Mouse (Mus musculus) spleen, postnatal 36 days (tissue): ENCODE measurements at regions not wholly inside any gene's neighbourhood (a gene's known extent, or its start where the extent isn't known, plus 50 kb on each side); places are given as distances from the start of the nearest gene placed in this dataset.

Experiments used
- DNase-seq, 2 experiments: peaks; one replicate each; pipeline ENCODE4 v3.0.0; 2022; ENCODE audit warnings: low spot score in 2 of 2, mixed read lengths in 1 of 2

DNA sequence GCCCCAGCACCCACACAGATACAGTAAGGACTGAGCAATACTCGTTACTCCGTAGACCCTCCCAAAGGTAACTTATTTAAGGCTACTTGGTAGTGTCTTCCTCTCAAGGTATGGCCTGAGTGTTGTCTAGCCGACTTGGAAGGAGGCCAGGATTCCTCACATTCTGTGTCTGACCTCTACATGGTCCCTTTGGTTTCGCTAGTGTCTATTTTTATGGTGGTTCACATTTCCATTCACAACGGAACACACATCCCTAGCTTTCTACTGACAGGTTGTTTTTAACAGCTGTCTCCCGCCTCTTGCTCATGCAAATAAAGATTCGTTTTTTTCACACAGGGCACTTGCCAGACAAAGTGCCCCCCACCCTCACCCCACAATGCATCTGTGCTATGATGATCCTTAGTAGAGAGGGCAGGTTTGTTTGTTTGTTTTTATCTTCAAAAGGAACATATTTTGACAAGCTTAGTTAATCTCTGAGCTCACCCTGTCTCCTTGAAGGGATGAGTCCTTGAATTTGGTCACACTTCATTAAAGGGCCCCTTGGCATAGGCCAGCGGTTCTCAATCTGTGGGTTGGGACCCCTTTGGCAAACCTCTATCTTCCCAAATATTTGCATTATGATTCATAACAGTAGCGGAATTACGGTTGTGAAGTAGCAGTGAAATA is 52.7 kb downstream of the Phlda1 start:
- DNase-seq = no peak

DNA sequence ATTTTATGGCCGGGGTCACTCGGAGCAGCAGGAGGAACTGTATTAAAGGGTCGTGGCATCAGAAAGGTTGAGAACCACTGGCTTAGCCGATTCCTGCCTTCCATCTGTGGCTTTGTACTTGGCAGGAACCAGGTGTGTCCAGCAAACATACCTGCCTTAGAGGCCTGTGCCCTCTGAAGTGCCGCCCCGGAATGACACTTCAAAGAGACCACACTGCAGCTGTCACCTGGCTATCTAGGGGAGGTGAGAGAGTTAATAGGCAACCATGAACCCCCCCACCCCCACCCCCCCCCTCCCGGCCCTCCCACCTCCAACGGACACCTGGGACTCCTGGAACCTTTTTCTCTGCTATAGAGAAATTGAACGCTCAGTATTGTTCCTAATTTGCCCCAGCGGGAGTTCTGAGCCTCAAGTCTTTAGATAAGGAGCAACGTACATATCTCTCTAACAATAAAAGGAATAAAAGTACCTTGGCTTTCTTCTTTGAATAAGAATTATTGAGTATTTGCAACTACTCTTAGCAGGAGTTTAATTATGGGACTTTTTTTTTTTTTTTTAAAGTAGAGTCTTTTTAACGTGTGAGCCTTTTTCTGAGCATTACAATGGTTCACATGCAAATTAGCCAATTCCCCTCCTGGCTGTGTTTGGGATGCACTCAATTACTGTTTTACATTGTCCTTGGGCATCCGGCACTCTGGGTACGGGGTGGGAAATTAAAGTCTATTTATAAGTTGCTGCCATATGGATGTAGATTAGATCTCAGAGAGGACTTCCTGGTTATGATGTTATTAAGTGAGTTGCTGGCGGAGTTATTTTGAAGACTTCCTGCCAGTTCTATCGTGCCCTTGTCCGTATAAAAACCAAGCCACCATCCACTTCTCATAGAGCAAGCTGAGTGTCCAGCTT is 53.5 kb downstream of the Phlda1 start:
- no peak for DNase-seq

DNA sequence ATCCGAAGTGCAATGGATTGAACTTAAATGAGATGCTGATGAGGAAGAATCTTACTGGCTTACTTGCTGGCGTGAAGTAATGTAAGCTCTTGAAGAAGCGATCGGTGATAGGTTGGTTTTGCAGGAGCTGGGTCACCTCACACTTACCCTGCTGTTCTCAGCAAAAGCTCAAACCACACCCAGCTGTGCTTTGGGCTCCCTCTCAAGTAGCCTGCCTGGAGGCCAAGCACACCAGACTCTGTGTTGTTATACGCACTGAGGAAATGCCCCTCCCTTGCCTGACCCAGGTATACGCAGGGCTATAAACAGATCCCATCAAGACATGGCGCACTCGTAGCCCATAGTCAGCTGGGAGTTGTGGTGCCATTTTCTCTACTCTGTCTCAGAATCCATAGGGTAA is 56.5 kb downstream of the Phlda1 start:
- DNase-seq = no peak

DNA sequence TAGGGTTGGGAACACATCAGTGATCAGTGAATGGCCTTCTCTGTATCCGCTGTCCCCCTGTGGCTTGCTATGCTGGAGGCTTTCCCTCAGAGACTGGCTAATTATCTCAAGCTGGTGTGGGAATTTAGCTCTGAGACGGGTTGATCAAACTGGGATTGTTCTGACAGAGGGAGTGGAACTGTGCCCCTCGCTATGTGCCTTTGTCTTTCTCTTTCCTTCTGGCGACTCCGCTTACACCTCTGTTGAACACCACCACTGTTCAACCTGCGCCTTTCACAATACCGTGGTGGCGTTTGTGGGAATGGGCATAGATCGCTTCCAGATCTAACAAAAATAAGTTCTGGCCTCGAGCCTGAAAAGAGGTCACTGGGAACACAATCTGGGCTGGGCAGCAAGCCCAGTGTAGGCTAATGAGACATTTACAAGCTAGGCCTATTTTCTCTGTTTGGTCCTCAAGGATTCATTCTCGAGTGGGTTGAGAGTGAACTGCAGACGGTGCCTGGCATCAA is 60.8 kb downstream of the Phlda1 start:
- DNase-seq = no peak

DNA sequence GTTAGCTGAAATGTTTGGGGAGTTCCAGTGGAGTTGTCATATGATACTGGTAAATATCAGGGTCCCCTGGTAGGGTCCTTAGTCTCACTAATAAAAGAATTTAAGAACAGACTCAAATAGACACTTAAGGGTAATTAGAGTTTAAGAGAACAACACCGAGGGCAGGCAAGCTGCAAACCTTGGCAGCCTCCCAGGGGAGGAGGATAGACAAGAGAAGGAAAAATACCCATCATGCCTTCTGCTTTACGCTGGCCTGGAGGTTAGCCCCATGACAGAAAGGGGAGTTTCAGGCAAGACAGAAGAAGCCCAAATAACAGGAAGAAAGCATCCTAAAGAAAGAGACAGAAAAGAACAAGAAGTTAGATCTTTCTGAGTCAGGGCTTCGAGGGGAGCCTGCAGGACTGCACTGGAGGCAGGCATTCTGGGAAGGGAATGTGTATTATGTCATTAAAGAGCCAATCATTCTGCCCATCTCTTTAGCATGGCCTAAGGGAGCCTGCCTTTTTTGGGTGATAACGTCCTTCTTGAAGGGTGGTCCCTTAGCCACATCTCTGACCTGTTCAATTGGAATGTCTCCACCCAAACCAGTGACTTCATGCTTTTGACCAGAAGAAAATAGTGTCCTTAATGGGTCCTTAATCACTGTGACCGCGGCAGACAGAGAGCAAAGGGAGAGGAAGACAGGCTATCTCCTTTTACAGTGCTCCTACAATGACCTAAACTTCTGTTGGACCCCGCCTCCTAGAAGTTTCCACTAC is 64.6 kb downstream of the Phlda1 start:
- no peak for DNase-seq

DNA sequence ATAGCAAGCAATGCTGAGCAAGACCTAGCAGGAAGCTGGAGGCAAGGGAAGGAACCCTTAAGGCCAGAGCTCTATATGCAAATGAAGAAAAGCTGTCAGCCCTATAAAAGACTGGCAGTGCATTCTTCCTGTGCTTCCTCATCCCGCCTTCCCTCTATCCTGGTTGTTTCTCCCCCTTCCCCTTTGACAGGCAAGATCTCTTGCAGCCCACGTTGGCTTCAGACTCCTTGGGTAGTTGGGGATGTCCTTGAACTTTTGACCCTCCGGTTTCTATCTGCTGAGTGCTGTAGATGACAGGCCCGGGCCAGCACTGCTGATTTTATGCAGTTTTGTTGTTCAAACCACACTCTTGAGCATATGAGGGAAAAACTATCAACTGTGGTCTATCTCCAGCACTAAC is 68.1 kb downstream of the Phlda1 start:
- no peak for DNase-seq

DNA sequence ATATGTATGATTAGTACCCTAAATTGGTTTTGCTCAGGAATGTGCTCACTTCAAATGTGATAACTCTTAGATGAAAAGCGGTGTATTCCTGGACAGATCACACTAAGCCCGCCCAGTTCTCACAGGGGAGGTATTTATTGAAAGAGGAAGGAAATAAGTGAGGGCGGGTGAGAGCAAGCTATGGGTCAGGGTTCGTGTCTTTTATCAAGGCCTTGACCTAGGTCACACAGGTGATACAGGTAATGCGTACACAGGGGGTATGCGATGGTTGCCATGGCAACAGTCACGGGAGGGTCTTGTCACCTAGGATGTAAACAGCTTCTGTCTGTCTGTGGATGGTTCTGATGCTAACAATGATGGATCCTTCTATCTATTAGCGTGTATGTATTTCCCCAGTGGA is 68.7 kb downstream of the Phlda1 start:
- DNase-seq = no peak

DNA sequence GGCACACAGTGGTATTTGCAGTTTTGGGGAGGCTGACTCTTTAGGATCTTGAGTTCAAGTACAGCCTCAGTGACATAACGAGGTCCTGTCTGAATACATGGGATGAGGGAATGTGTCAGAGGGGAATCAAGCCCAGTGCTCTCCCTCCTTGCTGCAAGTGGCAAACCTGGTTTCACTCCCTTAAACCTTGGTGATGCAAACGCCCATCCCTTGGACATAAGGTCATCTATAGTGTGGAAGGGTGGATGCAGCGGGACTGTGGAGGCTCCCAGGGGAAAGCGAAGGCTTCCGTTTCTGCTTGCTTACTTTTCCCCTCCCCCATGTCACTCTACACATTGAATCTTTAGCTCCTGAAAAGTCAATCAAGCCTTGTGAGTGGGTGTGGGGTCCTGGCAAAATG is 69.2 kb downstream of the Phlda1 start:
- DNase-seq = no peak

DNA sequence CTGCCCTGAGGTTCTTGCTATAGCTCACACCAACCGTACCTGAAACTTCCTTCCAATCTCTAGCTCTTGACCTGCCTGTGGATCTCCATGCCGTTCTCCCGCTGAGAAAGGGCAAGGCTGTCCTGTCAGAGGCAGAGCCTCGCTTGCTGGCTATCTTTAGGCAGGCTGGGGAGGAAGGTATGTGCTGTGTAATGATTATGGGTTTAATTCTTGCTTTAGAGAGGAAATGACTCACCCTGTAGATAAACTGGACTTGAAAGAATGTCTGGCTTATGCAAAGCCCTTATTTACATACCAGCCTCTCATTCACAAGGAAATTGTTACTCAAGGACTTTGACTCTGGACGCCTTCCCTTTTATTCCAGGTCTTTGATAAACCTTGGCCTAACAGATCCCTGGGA is 69.8 kb downstream of the Phlda1 start:
- no peak for DNase-seq

DNA sequence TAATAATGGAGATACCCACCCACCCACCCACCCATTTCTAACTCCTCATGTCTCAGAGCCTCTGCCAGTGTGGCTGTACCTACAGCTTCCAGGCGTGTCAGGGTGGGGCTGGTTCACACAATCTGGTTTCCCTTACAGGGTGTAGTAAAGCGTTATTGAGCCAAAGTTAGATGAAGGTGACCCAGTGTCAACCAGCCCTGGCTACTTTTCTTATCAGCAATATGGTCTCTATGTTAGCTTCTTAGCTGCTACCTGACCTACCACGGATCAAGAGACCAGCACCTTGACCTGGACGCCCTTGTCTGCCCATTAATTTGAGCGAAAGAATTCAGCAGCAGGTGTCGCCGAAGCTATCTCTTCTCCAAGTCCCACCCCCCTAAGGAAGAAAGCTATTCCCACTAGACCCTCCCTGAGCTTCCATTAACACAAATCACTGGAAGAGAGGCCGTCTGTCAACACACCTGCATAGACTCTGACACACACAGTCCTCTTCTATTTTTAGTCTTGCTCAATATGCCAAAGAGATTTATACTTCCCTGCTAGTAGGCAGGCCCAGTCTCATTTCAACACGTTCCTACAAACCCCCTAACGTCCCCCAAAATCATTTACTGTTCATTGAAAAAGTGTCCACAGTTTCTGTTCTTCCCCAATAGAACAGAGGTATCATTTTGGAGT is 70.4 kb downstream of the Phlda1 start:
- no peak for DNase-seq

DNA sequence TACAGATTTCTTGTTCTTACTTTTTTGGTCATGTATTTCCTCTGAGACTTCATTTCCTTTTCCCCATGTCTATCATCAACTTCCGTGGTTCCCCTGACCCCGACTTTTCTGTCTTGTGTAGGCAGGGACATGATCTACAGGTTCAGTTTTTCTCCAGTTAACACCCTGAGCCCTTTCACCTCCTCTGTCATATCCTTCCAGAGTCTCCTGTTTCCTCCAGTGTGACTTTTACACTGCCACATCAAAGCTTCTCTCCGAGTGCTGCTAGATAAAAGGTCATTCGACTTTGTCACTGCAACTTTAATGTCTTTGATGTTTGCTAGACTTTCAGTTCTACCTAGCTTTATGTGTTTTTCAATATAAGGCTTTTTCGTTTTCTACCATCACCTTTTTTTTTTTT is 72.5 kb downstream of the Phlda1 start:
- DNase-seq = no peak

DNA sequence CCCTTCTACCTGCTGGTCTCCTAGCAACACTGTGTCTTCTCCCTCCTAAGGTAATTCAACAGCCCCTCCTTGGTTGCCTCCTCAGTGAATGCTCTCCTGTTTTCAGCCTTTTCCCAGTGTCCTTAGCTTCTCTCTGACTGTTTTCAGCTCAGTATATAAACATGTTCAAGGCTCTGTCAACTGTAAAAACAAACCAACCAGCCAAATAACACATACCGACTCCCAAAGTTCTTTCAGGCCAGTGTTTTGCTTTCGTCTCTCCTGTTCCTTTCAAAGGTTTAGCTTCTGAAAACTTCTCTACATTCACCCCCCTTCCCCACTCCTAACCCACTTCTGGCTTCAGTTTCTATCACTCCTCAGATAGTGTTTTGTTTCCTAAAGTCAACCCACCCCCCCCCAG is 73.4 kb downstream of the Phlda1 start:
- DNase-seq = no peak

DNA sequence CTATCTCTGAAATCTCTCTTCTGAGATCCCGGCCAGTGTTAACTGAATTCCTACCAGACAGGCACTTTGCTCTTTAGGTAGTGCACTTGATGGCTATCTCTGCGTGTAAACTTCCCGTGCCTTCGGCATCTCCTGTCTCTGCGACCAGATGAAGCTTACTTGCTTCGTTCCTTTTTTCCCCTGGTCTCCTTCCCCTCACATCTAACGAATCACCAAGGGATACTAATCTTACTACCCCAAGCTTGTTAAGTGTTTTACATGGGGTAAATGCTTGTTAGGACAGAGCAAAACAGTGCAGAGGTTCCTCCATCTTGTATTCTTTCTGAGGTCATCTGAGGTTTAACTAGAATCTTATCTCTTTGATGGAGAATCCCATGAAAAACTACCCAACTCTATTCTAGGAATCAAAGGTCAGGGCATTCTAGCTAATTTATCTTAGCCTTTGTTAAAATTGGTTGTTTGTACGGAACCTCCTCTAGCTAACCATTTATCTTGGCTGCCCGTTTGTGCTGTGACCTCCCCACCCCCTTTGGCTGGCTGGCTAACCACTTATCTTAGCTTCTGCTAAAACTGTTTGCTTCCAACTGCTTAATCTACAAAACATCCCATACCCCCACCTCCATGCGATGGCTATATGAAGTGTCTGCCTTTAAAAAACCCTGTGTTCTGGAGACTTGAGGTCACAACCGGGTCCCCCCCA is 74.5 kb downstream of the Phlda1 start:
- DNase-seq = no peak

DNA sequence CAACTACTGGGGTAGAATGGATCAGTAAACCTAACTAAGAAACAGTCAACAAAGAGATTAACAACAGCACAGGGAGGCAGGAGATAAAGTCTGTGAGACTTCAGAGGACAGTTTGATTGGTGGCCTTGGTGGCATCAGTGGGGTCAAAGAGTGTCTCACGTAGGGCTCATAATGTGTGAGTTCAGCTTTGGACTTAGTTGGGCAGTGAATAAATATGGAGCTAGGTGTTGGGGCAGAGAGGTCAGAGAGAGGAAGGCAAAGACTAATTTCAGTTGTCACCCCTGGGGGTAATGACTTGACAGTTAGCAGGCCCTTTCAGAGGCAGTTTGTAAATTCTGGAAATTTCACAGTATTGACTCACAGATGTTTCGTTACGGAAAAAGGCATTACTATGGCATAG is 75.8 kb downstream of the Phlda1 start:
- DNase-seq = no peak

DNA sequence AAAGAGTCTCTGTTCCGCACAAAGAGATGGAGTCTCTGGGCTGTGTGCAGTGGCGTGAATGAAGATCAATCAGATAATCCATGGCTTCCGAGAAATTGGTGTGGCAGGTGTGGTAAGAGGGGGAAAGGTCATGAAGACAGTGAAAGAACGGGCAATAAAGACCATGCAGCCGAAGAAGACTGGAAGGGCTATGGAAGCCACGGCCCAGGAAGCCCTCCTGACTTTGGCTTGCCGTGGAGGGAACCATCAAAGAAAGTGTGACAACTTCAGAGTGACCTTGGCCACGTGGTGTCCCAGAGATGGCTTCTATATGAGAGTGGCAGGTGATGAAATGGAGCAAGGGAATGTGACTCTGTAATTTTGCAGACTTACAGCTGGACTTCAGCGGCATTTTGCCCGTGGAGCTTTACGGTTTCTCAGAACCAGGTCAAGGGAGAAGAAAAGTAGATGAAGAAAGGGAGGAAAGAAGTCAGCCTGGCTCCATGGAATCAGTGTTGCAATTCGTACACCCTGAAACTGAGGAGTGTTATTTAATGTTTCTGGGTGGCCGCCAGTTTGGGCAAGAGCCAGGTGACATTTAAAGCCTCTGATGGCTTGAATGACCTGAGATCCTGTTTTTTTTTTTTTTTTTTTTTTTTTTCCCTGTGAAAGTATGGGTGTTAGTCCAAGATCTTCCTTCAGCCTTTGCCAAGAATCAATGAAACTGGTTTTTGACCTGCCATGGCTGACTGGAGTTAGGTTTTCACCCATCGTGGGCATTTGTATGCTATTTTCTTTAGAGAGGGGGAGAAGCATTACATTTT is 76.4 kb downstream of the Phlda1 start:
- no peak for DNase-seq

DNA sequence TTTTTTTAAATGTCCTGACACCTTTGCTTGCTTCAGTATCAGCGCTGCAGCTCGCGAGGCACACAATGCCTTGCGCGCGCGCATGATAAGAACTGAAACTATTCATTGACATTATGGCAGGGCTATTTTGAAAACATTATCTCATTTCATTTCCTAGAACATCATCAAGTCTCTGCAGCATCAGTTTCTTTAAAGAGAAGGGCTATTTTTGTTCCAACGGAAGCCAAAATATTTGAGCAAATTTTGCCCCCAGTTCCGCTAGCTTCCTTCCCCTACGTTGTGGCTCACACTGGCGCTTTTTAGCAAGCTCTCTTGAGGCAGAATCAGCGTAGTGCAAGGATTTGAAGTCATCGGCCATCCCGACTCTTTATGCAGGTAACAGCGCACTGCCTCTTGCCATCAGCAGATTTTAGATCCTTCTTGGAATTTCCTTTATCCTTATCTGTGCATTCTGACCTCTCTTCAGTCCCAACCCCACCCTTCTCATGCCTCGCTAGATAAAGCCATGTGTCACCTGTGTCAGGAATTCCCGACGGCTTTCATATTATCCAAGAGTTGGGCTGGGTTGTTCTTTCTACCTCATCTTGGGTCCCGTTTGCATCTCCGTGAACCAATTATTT is 77.1 kb downstream of the Phlda1 start:
- DNase-seq = peak; percentile 20 to 23

DNA sequence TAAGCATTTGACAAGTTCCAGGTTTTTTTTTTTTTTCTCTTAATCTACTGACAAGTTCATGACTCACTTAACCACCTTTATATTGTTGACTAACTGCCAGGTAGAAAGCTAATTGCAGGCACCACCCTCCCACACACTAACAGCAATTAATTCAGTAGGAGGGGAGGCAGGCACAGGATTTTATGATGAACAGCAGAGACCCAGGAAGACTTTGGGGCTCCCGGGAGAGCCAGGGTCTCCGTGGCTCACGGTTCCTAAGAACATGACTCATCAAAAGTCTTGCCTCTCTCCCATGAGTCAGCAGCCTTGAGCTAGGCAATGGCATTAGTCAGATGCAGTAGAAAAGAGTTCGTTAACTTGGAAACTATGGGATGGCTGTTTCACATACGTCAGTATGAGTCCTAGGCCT is 77.7 kb downstream of the Phlda1 start:
- DNase-seq = no peak

DNA sequence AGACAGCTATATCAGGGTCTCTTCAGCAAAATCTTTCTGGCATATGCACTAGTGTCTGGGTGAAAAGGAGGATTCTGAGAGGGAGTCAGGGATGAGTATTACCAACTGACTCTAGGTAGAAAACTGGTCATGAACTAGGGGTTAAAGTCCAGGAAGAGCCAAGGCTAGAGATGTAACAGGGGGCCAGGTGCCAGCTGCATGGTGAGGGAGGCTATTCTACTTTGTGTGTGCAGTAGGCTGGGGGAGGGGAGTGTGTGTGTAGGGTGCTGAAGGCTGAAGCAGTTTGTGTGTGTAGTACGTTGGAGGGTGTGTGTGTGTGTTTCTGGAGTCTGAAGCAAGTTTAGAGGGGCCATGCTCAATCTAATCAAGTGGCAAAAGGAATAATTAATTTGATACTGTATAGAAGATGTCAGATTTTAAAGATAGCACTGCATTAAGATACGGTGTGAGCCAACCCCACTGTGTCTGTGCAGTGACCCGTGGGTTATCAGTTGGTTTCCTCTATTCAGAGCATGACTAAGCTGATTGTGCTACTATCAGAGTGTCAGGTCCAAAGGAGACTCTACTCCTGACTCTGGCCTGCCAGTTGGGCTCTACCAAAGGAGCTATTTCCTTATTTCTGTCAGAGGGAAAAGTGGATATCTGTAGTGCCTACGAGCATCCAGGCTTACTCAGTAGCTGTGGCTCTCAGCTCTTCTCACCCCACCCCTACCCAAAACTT is 82.0 kb downstream of the Phlda1 start:
- no peak for DNase-seq

DNA sequence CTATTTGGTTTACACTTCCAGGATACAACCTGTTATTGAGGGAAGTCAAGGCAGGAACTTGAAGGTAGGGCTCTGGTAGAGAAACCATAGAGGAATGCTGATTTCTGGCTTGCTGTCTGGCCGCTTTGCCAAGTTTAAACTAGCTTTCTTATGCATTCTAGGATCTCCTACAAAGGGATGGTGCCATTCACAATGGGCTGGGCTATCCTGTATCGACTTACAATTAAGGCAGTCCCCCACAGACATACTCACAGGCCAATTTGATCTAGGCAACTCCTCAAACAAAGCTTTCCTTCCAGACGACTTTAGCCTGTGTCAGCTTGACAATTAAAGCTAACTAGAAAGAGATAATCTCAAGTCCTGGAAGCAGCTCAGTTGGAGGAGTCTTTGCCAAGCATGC is 83.1 kb downstream of the Phlda1 start:
- no peak for DNase-seq
